Mouse (Mus musculus) C2C12 (cell line): ENCODE data around the gene Slc28a1. TPM values are rescaled to one million over a fixed set of nuclear protein-coding genes. Genes with fewer than 3 reads are reported as not detected.
"Not testable (repeated sequence)": the region's sequence is repeated elsewhere in the genome, so short reads cannot be mapped to it uniquely, and the experiment has no call there.

Experiments
- H3K27me3 ChIP-seq: one replicate; pipeline ENCODE4 v1.6.1; 2011; ENCODE audit not compliant: control insufficient read depth, insufficient read depth, insufficient read length
- H3K36me3 ChIP-seq: one replicate; pipeline ENCODE4 v1.6.1; 2011; ENCODE audit not compliant: control insufficient read depth, insufficient read depth
- H3K4me3 ChIP-seq: one replicate; pipeline ENCODE4 v1.5.1; 2011; ENCODE audit warnings: mild to moderate bottlenecking, control low read depth; ENCODE audit not compliant: poor library complexity, insufficient read depth, severe bottlenecking
- H3K79me2 ChIP-seq: one replicate; pipeline ENCODE4 v1.6.1; 2011; ENCODE audit not compliant: control insufficient read depth, insufficient read depth
- H3K79me3 ChIP-seq: one replicate; pipeline ENCODE4 v1.6.1; 2011; ENCODE audit warnings: low read depth, control low read depth
- H3ac ChIP-seq: one replicate; pipeline ENCODE3; 2011; ENCODE audit warnings: low read depth; ENCODE audit not compliant: control insufficient read depth, insufficient read length
- CEBPB ChIP-seq: IDR thresholded peaks from one replicate; pipeline ENCODE4 v1.6.1; 2011; ENCODE audit warnings: low read depth, mild to moderate bottlenecking, control low read depth, moderate library complexity
- CTCF ChIP-seq: IDR thresholded peaks from one replicate; pipeline ENCODE4 v1.5.1; 2011; ENCODE audit not compliant: control insufficient read depth, insufficient read depth, insufficient read length
- FOSL1 ChIP-seq: IDR thresholded peaks from one replicate; pipeline ENCODE4 v1.8.0; 2011; ENCODE audit warnings: mild to moderate bottlenecking, low read length; ENCODE audit not compliant: poor library complexity, insufficient read depth, severe bottlenecking
- MAX ChIP-seq: IDR thresholded peaks from one replicate; pipeline ENCODE4 v1.6.1; 2011; ENCODE audit warnings: mild to moderate bottlenecking, control low read depth
- MYOD1 ChIP-seq: IDR thresholded peaks from one replicate; pipeline ENCODE4 v1.6.1; 2011; ENCODE audit warnings: low read depth; ENCODE audit not compliant: control insufficient read depth, insufficient read length
- MYOG ChIP-seq: IDR thresholded peaks from one replicate; pipeline ENCODE4 v1.6.1; 2011; ENCODE audit not compliant: control insufficient read depth, insufficient read length; ENCODE audit errors: extremely low read depth
- USF1 ChIP-seq: IDR thresholded peaks from one replicate; pipeline ENCODE4 v1.6.1; 2011; ENCODE audit warnings: low read depth, mild to moderate bottlenecking, control low read depth, moderate library complexity
- polyA plus RNA-seq: library from polyadenylated mRNA; unstranded; fragments of >200 nt; fragmentation: generic; extraction: Trizol; gene quantifications from one replicate; pipeline ENCODE4 v1.2.1, GENCODE M21; 2012; ENCODE audit warnings: missing spikeins

Slc28a1 gene
- polyA plus RNA-seq, 1 experiment: 0.01 TPM

GRCm38 (mm10) chr7:81152306-81152705, 37.7 kb downstream of the Slc28a1 start:
- Histone ChIP-seq H3K79me3 (no peaks in the 10 kb centered on the region), H3ac (no peak overlapping the region), H3K79me2 (no peaks in the 10 kb centered on the region), H3K4me3 (no peak overlapping the region), H3K36me3 (no peaks in the 10 kb centered on the region), H3K27me3 (peaks cover 11% of the 10 kb centered on the region)
- no peak for TF ChIP-seq USF1
- no peak for TF ChIP-seq CEBPB
- no peak for TF ChIP-seq FOSL1
- no peak for TF ChIP-seq MYOG
- no peak for TF ChIP-seq CTCF

GRCm38 (mm10) chr7:81152826-81153225, 38.2 kb downstream of the Slc28a1 start:
- Histone ChIP-seq H3K27me3 (peaks cover 15% of the 10 kb centered on the region), H3ac (no peak overlapping the region), H3K36me3 (no peaks in the 10 kb centered on the region), H3K79me3 (no peaks in the 10 kb centered on the region), H3K79me2 (no peaks in the 10 kb centered on the region), H3K4me3 (no peak overlapping the region)
- TF ChIP-seq MYOG: no peak
- TF ChIP-seq CTCF: no peak
- no peak for TF ChIP-seq FOSL1
- no peak for TF ChIP-seq MAX
- no peak for TF ChIP-seq USF1
- no peak for TF ChIP-seq MYOD1
- TF ChIP-seq CEBPB: no peak

GRCm38 (mm10) chr7:81153327-81153726, 38.7 kb downstream of the Slc28a1 start:
- Histone ChIP-seq H3K79me2 (no peaks in the 10 kb centered on the region), H3K36me3 (no peaks in the 10 kb centered on the region), H3K79me3 (no peaks in the 10 kb centered on the region), H3K27me3 (peaks cover 16% of the 10 kb centered on the region), H3ac (no peak overlapping the region), H3K4me3 (no peak overlapping the region)
- no peak for TF ChIP-seq MYOD1
- TF ChIP-seq CEBPB: no peak
- TF ChIP-seq USF1: no peak
- TF ChIP-seq MAX: no peak
- no peak for TF ChIP-seq MYOG
- TF ChIP-seq CTCF: no peak
- TF ChIP-seq FOSL1: no peak

GRCm38 (mm10) chr7:81154244-81154643, 39.6 kb downstream of the Slc28a1 start:
- not testable (repeated sequence) for H3K79me2 ChIP-seq, H3K4me3 ChIP-seq, H3ac ChIP-seq, H3K36me3 ChIP-seq, H3K79me3 ChIP-seq
- H3K27me3 ChIP-seq: peaks cover 16% of the 10 kb centered on the region

DNA sequence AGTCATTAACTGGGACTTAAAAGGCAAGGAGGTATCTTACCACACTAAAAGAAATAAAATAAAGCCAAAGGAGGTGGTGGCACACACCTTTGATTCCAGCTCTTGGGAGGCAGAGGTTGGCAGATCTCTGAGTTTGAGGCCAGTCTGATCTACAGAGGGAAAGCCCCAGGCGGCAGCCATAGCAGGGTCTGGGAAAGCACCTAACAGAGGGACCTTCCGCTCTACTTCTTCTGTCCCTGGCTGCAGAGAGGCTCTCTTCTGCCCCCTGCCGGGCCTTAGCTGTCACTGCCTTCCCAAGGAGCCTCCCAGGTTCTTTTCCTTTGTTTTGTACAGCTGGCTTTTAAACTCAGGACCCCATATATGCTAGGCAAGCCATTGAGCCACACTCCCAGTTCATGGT, 40.4 kb downstream of the Slc28a1 start:
- H3K4me3 ChIP-seq: no peak overlapping the region
- H3K27me3 ChIP-seq: peaks cover 13% of the 10 kb centered on the region
- no peaks in the 10 kb centered on the region for H3K79me3 ChIP-seq
- H3ac ChIP-seq: no peak overlapping the region
- no peak for TF ChIP-seq USF1
- TF ChIP-seq CTCF: peak; percentile 70
- H3K36me3 ChIP-seq: no peaks in the 10 kb centered on the region
- no peaks in the 10 kb centered on the region for H3K79me2 ChIP-seq

DNA sequence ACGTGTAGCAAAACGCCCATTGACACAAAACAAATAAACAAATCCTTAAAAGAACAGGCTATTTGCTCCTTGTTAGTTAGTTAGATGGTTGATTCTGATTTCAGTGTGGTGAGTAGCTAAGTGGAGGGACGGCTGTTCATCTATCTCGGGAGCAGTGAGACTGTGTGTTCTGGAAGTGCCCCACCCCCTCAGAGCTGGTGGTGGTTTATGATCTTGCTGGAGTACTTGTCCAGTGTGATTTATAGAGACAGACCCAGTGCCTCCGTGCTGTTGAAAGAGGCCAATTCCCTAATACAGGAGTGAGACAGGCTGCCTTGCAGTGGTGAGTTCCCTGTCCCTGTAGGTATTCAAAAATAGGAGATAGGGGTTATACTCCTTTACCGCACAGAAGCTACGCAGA, 44.3 kb downstream of the Slc28a1 start:
- Histone ChIP-seq H3K79me3 (no peaks in the 10 kb centered on the region), H3K79me2 (no peaks in the 10 kb centered on the region), H3ac (no peak overlapping the region), H3K36me3 (no peaks in the 10 kb centered on the region), H3K4me3 (no peak overlapping the region), H3K27me3 (peaks cover 17% of the 10 kb centered on the region)
- TF ChIP-seq USF1 (no peak), CTCF (no peak), FOSL1 (no peak), MYOD1 (no peak), CEBPB (no peak), MYOG (no peak), MAX (no peak)
